Mouse (Mus musculus) urinary bladder, postnatal 10 days (tissue): ENCODE measurements around the gene Afg3l1.
"Not testable (repeated sequence)": the region's sequence is repeated elsewhere in the genome, so short reads cannot be mapped to it uniquely, and the experiment has no call there.

Source experiments
- DNase-seq: peaks from one replicate; pipeline ENCODE4 v3.0.0; 2022; ENCODE audit warnings: low spot score

Afg3l1 gene

GRCm38 (mm10) chr8:123467476-123467875 lies 10.2 kb upstream of the Afg3l1 start:
- DNase-seq, result no peak

DNA sequence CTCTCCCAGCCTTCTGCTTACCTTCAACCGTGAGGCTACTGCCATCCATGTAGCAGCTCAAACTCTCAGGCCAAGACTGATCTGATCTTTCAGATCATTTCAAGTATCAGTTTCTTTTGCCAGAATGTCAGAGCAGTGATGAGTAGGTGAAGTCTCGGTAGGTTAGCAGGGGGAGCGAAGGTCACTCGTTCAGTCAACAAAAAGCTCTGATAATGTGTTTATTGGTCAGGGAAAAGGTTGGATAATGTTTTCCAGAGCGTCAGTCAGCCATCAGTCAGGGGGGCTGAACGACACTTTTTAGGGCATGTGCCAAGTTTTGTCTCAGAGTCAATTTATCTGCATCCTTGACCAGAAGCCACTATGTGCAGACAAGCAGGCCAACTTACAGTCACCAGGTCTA lies 4.7 kb upstream of the Afg3l1 start:
- not testable (repeated sequence) for DNase-seq

DNA sequence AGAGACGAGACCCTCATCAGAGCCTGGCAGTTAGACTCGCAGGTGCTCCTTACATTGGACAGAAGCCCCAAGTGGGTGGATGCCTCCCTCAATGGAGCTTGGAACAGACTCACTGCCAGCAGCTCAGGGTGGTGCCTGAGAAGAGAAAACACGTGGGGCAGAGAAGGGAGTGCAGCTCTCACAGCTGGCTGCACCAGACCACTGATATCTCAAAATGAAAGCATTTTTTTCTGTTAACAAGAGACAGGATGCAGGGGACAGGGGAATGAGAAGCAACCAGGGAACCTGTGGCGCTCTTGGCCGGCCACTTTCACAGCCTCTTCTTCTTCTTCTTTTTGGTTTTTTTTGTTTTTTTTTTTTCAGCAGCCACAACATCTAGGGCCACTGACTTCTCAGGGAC lies 3.2 kb upstream of the Afg3l1 start:
- not testable (repeated sequence) for DNase-seq

GRCm38 (mm10) chr8:123476911-123477736 lies 579 bp upstream of the Afg3l1 start:
- no peak for DNase-seq

DNA sequence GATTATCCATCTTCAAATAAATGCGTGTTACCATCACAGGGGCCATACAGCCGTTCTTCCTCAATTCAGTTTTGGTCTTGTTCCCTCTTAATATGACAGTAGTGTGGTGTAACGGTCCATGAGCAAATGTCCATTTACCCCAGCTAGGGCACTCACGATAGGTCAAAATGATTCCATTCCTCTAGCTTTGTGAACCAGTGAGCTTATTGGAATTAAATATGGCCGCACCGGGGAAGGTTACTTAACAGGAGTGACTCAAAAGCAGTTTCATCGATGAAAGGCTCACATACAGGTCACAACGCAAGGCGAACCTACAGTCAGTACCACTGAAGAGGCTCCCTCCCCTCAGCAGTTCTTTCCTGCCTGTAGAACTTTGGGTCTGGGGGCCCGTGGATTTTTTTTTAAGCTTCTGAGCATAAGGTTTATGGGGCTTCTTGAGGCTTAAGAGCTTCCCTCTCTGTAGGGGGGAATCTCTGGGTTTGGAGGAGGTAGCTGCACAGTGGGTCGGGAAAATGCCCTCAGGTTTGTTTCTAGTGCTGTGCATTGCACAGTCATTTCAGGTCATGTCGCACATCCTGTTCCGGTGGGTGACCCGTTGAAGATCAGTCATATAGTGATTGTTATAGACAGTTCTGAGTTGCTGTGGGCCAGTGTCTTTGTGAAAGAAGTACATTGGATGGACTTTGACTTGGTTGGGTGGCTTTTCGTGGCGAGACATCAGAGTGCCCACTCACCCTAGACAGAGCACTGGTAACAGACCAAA lies 934 bp downstream of the Afg3l1 start:
- DNase-seq, result no peak

- DNase-seq, result no peak
Observed at GRCm38 (mm10) chr8:123482627-123483026, 4.9 kb downstream of the Afg3l1 start.

- no peak for DNase-seq
Observed at GRCm38 (mm10) chr8:123491280-123492075, 13.8 kb downstream of the Afg3l1 start.

DNA sequence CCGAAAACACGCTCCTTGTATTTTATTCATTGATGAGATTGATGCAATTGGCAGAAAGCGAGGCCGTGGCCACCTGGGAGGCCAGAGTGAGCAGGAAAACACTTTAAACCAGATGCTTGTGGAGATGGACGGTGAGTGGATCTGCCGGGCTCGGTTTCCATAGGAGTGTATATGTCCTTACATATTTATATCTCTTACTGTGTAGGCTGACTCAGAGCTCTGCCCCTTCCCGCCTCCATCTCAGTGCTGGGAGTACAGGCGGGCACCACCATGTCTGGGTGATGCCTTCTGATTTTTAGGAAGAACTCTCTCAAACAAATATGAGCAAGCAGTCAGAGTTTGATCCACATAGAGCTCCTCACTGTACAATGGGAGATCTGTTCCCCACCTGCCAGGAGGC lies 15.2 kb downstream of the Afg3l1 start:
- no peak for DNase-seq

- no peak for DNase-seq
Observed at GRCm38 (mm10) chr8:123497699-123498098, 20.0 kb downstream of the Afg3l1 start.

GRCm38 (mm10) chr8:123498963-123499362 lies 21.3 kb downstream of the Afg3l1 start:
- no peak for DNase-seq

DNA sequence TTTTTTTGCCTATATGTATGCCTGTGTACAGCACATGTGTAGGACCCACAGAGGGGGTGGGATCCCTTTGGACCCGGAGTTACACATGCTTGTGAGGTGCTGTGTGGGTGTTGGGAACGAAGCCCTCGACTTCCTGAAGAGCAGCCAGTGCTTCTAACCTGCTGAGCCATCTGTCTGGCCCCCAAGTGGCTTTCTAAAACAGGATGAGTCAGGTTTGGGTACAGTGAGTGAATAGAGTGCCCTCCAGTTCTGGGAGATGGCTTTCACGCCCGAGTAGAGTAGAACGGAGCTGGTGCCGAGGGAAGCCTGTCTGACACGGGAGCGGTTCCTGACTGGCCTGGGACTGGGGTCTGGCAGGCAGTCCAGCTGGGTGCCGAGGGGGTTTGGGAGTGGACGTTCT lies 21.9 kb downstream of the Afg3l1 start:
- no peak for DNase-seq

GRCm38 (mm10) chr8:123502192-123502591 lies 24.5 kb downstream of the Afg3l1 start:
- DNase-seq, result no peak

- DNase-seq, result no peak
Observed at GRCm38 (mm10) chr8:123503801-123504467, 26.2 kb downstream of the Afg3l1 start.

GRCm38 (mm10) chr8:123504591-123505195 lies 27.0 kb downstream of the Afg3l1 start:
- DNase-seq, result no peak

DNA sequence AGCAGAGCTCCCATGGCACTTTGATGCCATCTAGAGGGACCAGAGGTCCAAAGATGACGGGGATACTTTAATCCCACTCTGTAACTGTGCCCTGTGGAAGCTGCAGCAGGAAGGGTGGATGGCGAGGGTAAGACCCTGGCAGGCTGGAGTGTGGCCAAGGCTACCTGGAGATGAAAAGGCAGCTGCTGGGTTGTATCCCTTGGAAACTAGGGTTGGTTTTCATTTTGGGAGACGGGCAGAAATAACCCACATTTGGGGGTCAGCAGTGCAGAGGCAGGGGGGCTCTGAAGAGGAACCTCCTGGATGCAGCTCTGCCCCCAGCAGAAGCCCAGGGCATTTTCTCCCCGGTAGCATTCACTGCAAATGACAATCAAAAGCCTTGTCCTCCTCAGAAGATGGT lies 27.6 kb downstream of the Afg3l1 start:
- no peak for DNase-seq

DNA sequence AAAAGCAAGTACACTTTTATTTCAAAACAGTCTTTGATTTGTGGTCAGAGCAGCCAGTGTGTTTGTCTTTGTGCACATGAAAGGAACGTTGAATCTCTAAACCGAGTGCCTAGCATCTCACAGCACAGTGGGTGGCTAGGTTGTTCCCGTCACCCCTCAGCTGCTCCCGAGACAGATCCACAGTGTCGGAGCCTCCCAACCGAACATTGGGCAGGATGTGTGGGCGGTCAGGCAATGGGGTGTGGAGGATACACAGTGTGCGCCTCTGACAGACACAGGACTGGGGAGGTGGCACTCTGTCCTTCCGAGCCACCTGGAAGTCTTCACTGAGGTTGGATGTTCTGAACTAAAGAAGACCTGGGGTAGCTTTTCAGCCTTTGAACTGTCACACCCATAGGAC lies 28.0 kb downstream of the Afg3l1 start:
- DNase-seq, result no peak

DNA sequence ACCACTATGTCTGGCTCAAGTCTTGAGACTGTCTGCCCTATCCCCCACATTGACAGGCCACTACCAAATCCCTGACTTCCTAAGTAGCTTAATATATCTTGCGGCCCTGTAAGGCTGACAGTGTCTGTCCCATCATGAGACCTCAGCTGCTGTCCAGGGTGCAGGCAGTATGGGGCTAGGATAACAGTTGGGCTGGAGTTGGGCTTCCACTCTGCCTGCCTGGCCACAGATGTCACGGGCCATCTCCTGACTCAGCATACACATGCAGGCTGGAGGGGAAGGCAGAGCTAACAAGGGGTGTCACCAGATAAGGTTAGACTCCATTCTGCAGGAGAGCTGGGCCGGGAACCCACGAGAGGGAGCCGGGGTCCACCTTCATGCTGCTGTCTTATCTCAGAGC lies 29.4 kb downstream of the Afg3l1 start:
- DNase-seq, result no peak

GRCm38 (mm10) chr8:123510819-123511218 lies 33.1 kb downstream of the Afg3l1 start:
- no peak for DNase-seq

DNA sequence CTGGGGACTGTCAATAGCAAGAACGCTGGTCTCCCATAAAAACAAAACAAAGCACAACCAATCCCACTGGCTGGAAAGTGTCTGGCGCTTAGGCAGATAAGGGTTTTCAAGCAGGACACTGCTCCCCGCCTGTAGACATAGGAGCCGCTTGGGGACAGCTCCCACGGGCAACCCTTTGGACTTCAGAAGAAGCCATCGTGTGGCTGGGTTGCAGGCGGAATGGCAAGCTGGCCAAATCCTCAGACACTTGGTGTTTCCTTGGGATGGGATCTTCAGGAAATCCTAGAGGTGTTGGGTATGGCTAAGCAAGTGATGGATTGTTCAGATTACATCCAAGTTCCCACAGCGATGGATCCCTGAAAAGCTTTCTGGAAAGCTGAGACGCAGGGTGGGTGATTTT lies 36.4 kb downstream of the Afg3l1 start:
- no peak for DNase-seq

DNA sequence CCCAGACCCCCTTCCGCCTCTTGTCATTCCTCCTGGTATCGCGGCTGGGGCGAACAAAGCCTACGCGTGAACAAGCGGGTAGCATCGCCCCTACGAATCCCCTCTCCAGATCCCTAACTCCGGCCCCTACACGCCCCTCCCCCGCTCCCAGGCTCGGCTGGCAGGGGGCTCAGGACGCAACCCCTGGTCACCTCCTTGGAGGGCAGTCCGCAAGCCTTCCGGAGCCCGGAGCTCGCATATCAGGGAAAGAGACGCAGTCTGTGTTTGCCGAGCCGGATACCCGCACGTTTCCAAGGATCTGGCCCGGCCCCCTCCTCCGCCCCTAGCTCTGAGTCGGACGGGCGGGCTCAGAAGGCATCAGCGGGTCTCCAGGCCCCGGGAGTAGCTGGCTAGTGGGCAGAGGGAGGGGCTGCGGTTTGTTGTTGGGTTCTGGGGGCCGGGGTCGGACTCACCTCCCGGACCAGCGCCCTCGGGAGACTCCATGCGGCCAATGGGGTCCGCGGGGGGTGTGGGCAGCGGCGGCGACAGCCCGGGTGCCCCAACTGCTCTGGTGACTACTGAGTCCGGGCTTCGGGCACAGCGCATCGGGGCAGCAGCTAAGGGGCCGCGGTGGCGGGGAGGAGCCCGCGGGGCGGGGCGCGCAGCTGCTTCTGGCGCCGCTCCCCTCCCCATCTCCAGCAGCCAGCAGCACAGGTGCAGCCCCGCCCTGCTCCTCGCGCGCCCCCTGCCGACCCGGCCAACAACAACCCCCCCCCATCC lies 37.3 kb downstream of the Afg3l1 start, which contains the start of gene Dbndd1:
Gene Dbndd1, minus strand, starts transcription at position 683 of the 759 bp plus-strand sequence.
- DNase-seq, result no peak

GRCm38 (mm10) chr8:123515540-123515897 lies 37.8 kb downstream of the Afg3l1 start:
- DNase-seq, result no peak
